Mouse (Mus musculus): Measurements from ENCODE around the gene Jmjd6.

DNA sequence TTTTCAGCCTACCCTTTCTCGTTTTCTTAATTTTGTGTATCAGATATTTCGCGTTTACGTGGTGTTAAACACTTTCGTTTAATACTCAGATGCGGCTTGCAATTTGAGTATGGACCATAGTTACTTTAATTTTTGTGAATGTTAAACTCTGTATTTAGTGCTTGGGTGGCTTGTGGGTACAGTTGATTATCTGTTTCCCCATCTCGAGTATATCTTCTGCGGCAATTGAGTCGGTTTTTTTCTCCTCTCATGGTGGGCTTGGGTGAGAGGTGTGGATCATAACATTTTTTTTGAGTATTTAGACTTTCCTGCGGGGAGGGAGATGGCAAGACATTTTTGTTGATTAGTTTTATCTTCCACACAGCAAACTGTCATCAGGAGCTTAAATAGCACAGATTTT, 11.0 kb upstream of the Jmjd6 start:
- no peak for TF ChIP-seq CTCF (IDR thresholded peaks at IDR 0.05; ENCODE audit: borderline replicate concordance, control insufficient read depth, extremely low read depth, insufficient read depth, low read length, poor library complexity)
- no peak for TF ChIP-seq POLR2A (IDR thresholded peaks at IDR 0.05; ENCODE audit: control insufficient read depth, extremely low read depth, insufficient read depth, low read length, poor library complexity)
